9 mouse cellular contexts compared by ENCODE assay signal in genomic region chr8:13623911-13624421, GRCm38 (mm10). TPM values are rescaled to one million over a fixed set of nuclear protein-coding genes. Genes with fewer than 3 reads are reported as not detected.
DNase-seq lines count a peak whose midpoint lies in the region; ATAC-seq and TF ChIP-seq lines count a peak whose summit lies in the region.
"Had no signal": no experiment of that assay in that cellular context is flagged by ENCODE, and none has a peak within 500 bp of the region (broad histone marks: within the 10 kb centered on the region; RNA-seq: fewer than 3 reads in every experiment).

No protein-coding gene starts in this region.

- no peaks in the 10 kb centered on the region for H3K27me3 ChIP-seq in midbrain, embryonic 10.5 days (ENCODE audit: low read depth, poor library complexity, severe bottlenecking)
- no peaks in the 10 kb centered on the region for H3K27me3 ChIP-seq in stomach, postnatal 0 days (ENCODE audit: control insufficient read depth, insufficient read depth, low read length)
- H3K27me3 ChIP-seq: Patski had no signal

- peak overlapping the region; percentile 14; the same call in 1 of the 2 replicates for H3K4me2 ChIP-seq in stomach, postnatal 0 days (replicated peaks; ENCODE audit: low read depth)

- H3K9ac ChIP-seq in stomach, postnatal 0 days (ENCODE audit: low read length) = peak overlapping the region; percentile 23

- no peak for TF ChIP-seq POLR2A in cortical plate, adult 2 months (IDR thresholded peaks at IDR 0.05; ENCODE audit: extremely low read depth, insufficient read depth, low read length)

- peak; percentile 41 for DNase-seq in layer of hippocampus, adult 11-12 months (ENCODE audit: low spot score)
- no peak for DNase-seq in layer of hippocampus, adult 18-20 months (ENCODE audit: low spot score in 2 of 2)
- peak; percentile 90 to 94 for DNase-seq in heart, adult 9 months (ENCODE audit: low spot score in 2 of 2)
- DNase-seq in kidney, adult 9 months = peak; percentile 22
- no peak for DNase-seq in midbrain, embryonic 10.5 days (ENCODE audit: low spot score)
- peak; percentile 70 for DNase-seq in stomach, postnatal 0 days (ENCODE audit: low spot score)

- no peak overlapping the region for H3K4me3 ChIP-seq in cortical plate, adult 2 months (ENCODE audit: insufficient read depth, low read length)
- no peak overlapping the region for H3K4me3 ChIP-seq in midbrain, embryonic 10.5 days
- H3K4me3 ChIP-seq in stomach, postnatal 0 days (ENCODE audit: low read depth, low read length) = no peak overlapping the region

- H3K9me3 ChIP-seq in midbrain, embryonic 10.5 days (replicated peaks) = no peaks in the 10 kb centered on the region; the same call in 1 of the 2 replicates
- H3K9me3 ChIP-seq in stomach, postnatal 0 days (ENCODE audit: control insufficient read depth, low read length) = no peaks in the 10 kb centered on the region

- no peak for TF ChIP-seq CTCF in cortical plate, adult 2 months (IDR thresholded peaks at IDR 0.05; ENCODE audit: extremely low read depth, insufficient read depth, low read length)
- TF ChIP-seq CTCF in stomach, postnatal 0 days (IDR thresholded peaks at IDR 0.05; ENCODE audit: low read depth) = no peak

- peaks cover 14% of the 10 kb centered on the region for H3K4me1 ChIP-seq in cortical plate, adult 2 months (ENCODE audit: control insufficient read depth, insufficient read depth, low read length)
- H3K4me1 ChIP-seq in midbrain, embryonic 10.5 days = peaks cover 27% of the 10 kb centered on the region
- H3K4me1 ChIP-seq in stomach, postnatal 0 days (replicated peaks; ENCODE audit: control insufficient read depth, insufficient read depth) = peaks cover 10% of the 10 kb centered on the region

- no peak for TF ChIP-seq EP300 in stomach, postnatal 0 days (optimal IDR thresholded peaks at IDR 0.05)

- 84% methylated on average over 10 of the region's 10 CpGs for WGBS in midbrain, embryonic 10.5 days
- WGBS in stomach, postnatal 0 days = 38% methylated on average over 10 of the region's 10 CpGs

- peak; percentile 75 for ATAC-seq in stomach, postnatal 0 days (ENCODE audit: low FRiP score, low TSS enrichment)
- no peak for ATAC-seq in cerebellum, adult (ENCODE audit: insufficient number of reproducible peaks, low FRiP score, low TSS enrichment)
- ATAC-seq: Patski had no signal

- H3K27ac ChIP-seq in cortical plate, adult 2 months (ENCODE audit: insufficient read depth, low read length) = peak overlapping the region; percentile 89
- peak overlapping the region; percentile 85 for H3K27ac ChIP-seq in midbrain, embryonic 10.5 days (replicated peaks)
- H3K27ac ChIP-seq in stomach, postnatal 0 days (replicated peaks) = peak overlapping the region; percentile 81

- H3K36me3 ChIP-seq in midbrain, embryonic 10.5 days = peaks cover 15% of the 10 kb centered on the region
- peaks cover 2% of the 10 kb centered on the region; the same call in 1 of the 2 replicates for H3K36me3 ChIP-seq in stomach, postnatal 0 days (ENCODE audit: control insufficient read depth, insufficient read depth, low read length)

RNA-seq across cellular contexts. Expression of gene Rasa3, which starts 53.4 kb away (rescaled TPM):
- 10 to 100 TPM; 65.7 to 67.1 TPM for total RNA-seq in layer of hippocampus, adult 18-20 months (2021)
- polyA plus RNA-seq in cortical plate, adult 2 months (2012; rRNA removed) = 52.4 and 53.1 TPM in 2 replicates
- 27.4 and 28.9 TPM in 2 replicates for polyA plus RNA-seq in midbrain, embryonic 10.5 days (2016; fragmentation: Nextera tagmentation; extraction: Ambion mirVana)
- polyA plus RNA-seq in stomach, postnatal 0 days (2015; fragmentation: Nextera tagmentation; extraction: Ambion mirVana) = 12.0 and 12.4 TPM in 2 replicates

Comparison
In these comparisons a context has a peak if more than half of its experiments do, and no peak if none do; other contexts are left out.
1. DNase-seq: peak in layer of hippocampus, adult 11-12 months (single experiment), heart, adult 9 months (2 of 2), kidney, adult 9 months (single experiment) and stomach, postnatal 0 days (single experiment); none in layer of hippocampus, adult 18-20 months (0 of 2) and midbrain, embryonic 10.5 days (single experiment).
2. Peak in every context shown above with its lines, with median percentiles within 50 percentile points of each other: H3K27ac ChIP-seq.